Mouse (Mus musculus) lung, adult 2 months (tissue): ENCODE results near the gene Thap3.

Experiments used
- CTCF ChIP-seq: fragments of 200-500 bp; IDR thresholded peaks from 2 replicates; pipeline ENCODE4 v1.5.1; 2011; ENCODE audit warnings: mild to moderate bottlenecking, low read length, control low read depth; ENCODE audit not compliant: insufficient read depth
- POLR2A ChIP-seq: fragments of 200-500 bp; IDR thresholded peaks from 2 replicates; pipeline ENCODE4 v1.6.1; 2011; ENCODE audit warnings: low read depth, mild to moderate bottlenecking, control low read depth, low read length, borderline replicate concordance; ENCODE audit errors: extremely low read depth

DNA sequence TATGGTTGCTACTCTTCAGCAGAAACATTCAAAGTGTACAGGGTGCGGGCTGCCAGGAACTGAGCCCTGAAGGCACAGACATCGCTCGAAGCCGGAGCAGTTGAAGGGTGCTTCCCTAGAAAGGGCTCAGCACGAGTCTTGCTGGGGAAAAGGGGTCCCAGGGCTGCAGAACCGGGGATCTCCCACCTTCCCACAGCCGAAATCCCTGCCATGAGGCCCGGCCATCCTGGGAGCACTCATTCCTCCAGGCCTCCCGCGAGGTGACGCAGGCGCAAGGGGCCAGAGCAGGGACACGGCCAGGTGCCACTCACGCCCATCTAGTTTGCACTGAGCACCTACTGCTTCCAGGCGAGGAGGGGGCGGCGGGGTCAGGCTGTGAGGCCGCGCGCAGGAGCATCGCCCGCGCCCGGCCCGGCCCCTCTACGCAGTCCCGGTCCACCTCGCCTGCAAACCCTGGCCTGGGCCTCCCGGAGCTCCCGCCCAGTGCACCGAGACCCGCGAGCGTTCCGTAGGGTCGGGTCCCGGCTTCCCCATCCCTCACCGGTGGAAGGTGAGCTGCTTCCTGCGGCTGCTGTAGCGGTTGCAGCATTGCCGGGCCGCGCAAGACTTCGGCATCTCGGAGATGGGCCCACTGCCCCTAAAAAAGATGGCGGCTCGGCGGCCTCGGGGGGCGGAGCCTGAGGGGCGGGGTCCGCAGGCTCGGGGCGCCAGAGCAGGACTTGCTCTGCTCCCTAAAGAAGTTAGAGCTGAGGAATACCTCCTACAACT, at the start of gene Thap3:
- TF ChIP-seq POLR2A = peak; percentile 37; the same call in 1 of the 2 replicates
- TF ChIP-seq CTCF = no peak
